Mouse (Mus musculus) 3134 (cell line): ENCODE data around the gene Abca15.
"Not testable (repeated sequence)": the region's sequence is repeated elsewhere in the genome, so short reads cannot be mapped to it uniquely, and the experiment has no call there.

Source experiments
- DNase-seq: peaks from one replicate; pipeline ENCODE4 v3.0.0-alpha.2; 2011; ENCODE audit warnings: low spot score; ENCODE audit not compliant: insufficient read length; ENCODE audit errors: extremely low read depth

The Abca15 gene

DNA sequence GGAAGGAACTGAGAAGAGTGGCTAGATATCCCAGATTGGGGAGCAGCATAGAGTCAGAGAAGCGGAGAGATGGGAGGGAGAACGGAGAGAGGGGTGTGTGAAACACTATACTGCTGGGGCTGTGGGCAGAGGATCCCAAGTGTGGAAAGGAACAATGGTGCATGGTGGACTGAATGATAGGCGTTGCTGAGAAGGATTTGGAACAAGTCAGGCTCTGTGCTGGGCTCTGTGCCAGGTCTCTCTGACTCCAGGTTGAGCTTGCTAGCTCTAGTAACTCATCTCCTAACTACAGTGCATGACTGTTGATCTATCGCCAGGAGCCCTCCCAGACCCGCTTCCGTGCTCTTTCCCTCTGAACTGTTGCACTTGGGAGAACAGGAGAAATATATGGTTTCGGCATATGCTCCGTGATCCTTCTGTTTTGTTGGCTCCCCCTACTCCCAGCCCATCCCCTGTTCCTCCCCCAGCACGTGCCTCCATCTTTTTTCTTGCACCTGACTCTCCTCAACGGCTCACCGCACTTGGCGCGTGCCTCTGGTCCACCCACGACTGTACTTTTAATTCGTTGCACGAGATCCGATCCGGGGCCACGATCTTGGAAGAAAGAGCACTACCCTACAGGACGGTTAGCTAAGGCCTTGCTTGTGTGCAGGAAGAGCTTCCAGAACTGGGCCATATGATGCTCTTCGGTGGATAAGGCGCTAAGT is at the start of gene Abca15:
Gene Abca15, plus strand, starts transcription at position 584 of the 707 bp plus-strand sequence.
- no peak for DNase-seq

DNA sequence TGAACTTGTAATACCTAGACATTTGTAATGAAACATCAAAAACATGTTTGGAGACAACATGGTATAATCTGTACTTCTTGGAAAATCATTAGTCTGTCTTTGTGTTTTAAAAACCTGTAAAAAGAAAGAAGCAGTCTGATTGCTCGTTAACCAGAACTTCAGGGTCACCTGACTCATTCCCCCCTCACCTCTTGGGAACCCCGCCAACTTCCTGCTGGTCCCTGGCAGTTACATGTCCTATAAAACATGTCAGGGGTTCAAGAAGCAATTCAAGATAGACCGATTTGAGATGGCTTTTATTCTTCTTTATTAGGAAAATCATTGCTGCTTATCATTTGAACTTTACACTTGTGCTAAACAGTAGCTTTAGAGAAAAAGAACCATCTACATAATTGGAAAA is 43.2 kb upstream of the Abca15 start:
- DNase-seq: no peak

DNA sequence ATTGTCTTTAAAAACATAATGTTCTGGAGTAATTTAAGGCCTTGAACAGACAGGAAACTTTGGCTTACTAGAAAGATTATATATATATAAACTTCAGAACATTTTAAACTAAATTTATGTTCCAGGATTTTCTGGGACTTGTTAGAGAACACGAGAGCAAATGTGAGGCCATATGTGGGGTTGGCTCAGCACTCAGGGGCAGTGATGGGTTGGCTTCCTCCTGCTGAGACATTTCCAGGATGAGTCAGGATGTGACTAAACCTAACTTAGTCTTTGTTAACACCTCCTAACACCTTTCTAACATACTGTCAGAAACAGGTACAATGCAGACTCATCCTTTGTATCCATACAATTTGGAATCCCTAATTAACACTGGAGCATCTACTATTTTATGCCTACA is 12.4 kb upstream of the Abca15 start:
- DNase-seq: no peak

DNA sequence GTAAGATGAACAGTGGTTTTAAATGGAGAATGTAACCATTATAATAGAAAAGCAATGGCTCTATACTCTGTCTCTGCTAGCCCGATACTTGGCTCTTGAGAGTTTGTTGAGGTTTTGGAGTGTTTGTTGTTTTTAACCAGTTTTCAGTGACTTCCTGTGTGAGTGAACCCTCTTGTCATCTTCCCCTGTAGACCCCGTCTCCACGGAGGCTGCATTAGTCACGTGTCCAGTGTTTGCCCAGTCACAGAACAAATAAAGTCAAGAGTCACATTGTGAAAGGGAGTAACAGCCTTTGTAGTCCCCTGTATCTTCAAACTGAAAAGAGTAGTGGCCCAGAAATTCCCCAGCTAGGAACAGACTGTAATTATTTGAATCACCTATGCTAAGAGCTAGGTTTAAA is 5.5 kb upstream of the Abca15 start:
- no peak for DNase-seq

DNA sequence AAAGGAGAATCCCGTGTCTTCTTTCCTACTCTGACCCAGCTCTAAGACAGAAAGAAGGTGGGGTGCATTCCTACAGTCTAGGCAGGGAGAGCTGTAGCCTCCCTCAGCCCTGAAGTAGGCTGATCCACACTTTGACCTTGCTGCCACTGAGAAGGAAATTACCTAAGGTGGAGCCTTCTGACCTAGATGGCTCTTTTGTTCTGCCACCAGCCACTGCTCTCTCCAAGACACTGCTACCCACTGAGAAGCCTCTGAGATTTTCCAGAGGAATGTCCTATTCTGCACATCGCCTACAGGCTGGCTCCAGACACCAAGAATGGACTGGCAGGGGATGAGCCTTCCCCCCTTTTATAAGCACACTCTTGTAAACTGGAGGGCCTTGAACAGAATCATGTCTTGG is 2.6 kb upstream of the Abca15 start:
- not testable (repeated sequence) for DNase-seq

DNA sequence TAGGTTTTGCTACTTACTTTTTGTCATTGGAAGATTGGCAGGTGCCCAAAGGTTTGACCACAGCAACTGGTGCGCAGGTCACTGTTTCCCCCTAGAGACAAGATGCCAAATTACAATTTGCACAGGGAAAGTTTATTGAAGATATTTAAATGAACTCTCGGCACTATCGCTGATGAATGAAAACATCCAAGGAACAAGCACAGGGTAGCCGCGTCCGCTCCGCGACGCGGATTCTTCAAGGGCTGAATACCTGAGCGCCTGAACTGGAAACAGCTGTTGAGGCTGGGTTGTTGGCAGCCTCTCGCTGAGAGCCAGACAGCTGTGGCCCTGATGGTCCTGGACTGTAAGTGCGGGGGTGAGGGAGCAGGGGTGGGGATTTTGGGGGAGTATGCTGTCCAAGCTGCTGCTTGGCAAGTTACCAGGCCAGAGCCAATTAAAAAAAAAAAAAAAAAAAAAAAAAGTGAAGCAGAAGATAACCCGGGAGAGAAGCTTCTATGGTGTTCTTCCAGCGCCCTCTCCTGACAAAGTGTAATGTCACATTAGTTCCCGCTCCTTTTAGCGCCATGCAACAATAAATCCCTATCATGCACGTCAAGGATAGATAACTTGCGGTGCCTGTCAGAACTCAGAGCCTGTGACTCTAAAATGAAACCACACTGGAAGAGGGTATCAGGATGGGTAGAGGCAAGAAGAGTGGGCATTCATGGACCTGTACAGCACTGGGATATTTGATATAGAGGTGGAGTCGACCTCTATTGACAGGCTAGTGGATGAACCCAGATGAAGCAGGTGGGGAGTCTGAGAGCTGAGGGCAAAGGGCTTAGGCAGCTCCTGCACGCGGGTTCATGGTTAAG is 1.0 kb upstream of the Abca15 start:
- DNase-seq: no peak

DNA sequence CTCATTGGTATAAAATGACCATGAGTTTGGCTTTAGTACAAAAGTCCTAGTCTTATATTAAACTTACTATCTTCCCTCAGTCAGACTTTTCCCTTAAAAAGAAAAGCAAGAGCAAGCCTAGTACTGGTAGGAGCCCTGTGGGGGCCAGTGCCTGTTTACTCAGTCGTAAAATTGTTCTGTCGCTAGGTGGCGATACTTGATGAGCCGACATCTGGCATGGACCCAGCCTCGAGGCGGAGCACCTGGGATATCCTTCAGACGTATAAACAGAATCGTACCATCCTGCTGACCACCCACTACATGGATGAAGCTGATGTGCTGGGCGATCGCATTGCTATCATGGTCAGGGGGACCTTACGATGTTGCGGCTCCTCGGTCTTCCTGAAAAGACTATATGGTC is 32.7 kb downstream of the Abca15 start:
- DNase-seq: no peak

DNA sequence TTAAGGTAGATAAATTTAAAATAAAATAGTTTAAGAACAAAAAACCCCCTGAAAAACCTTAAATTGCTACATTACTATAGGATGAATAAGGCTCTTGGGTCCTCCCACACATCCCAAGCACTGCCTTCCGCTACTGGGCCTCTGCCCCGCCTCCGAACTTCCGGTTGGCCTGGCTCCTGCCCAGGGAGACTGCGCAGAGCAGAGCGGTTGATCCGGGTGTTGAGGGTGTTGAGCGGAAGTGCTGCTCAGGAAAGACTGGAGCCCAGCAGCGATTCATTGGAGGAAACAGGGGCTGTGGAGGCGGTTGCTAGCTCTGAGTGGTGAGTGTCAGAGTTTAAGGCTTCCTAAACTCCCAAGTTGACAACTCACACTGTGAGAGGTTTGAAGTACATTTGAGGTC is 81.0 kb downstream of the Abca15 start, which contains the start of gene Abca16:
Gene Abca16, plus strand, starts transcription at position 201 of the 400 bp plus-strand sequence.
- peak; percentile 48 for DNase-seq

DNA sequence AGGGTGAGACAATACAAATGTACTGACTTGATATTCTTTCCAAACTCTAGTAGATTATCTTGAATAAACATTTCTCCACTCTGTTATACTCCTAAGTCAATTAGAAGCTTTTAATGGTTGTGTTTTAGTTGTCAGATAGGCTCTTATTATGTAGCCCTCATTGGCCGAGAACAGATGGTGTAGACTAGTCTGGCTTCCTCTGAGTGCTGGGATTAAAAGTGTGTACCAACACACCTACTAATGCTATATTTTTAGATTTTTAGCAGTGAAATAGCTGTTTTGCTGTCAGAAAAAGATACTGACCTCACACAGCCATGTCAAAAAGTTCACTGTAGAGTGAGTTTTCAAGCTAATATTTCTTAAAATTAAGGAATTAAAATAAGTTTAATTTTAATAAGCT is 83.9 kb downstream of the Abca15 start:
- DNase-seq: no peak

DNA sequence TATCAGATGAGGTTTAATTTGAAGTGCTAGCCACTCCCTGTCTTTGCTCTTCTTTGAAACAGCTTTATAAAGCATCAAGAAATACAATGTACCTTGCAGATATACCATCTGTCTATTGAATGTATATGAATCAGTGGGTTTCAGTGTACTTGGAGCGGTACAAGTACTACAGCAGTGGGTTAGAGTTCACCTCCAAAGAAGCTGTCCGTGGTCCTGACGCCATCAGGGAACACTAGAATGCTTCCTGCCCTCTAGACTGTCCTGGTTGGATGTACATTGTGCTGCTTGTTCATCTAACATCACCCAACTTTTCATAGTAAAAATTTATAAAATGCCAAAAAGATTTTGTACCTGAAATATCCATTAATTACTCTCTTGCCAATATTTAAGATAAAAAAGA is 98.2 kb downstream of the Abca15 start:
- no peak for DNase-seq

DNA sequence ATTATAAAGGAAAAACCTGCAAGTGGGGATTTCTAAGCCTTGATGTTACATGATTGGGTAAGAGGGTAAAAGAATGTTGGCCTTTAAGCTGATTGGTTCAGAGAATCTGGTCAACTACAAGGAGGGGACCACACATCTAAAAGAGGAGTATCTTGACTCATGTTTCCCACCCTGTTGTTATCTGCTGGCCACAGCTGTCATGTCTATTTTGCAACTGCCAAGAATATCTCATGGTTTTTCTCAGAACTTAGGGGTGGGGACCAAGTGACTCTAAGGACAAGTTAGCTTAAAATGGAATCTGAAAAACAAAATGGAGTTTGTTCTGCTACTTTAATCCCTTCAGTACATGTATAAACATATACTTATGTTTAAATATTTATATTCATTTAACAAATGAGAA is 103.0 kb downstream of the Abca15 start:
- DNase-seq: no peak
